Mouse (Mus musculus) cerebellum, adult 2 months (tissue): ENCODE results near the gene Rnasel.

ENCODE experiments used
- CTCF ChIP-seq: fragments of 200-500 bp; IDR thresholded peaks from 2 replicates; pipeline ENCODE4 v1.5.1; 2011; ENCODE audit warnings: low read depth, mild to moderate bottlenecking, control low read depth, low read length, moderate library complexity, borderline replicate concordance; ENCODE audit not compliant: insufficient read depth
- POLR2A ChIP-seq: fragments of 200-500 bp; IDR thresholded peaks from 2 replicates; pipeline ENCODE4 v1.6.1; 2011; ENCODE audit warnings: low read length, control low read depth, borderline replicate concordance; ENCODE audit not compliant: insufficient read depth

DNA sequence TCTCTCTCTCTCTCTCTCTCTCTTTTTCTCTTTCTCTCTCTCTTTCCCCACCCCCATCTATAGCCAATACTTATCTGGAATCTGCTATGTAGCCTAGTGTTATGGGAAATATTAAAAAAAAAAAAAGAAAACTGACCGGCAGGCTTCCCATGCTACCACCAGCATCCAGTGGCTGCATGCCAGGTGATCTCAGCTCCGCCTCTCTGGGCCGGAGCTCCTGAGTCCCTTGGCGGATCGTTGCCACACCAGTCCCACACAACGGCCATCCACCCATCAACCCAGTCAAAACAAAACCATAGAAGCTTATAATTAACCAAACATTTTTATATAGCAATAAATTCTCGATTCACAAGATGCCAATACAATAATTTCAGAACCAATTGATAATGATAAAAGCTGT, 28.3 kb upstream of the Rnasel start:
- no peak for TF ChIP-seq CTCF
- TF ChIP-seq POLR2A = no peak
